13 mouse cellular contexts compared by ENCODE assay signal in genomic region chr15:71099111-71099510, GRCm38 (mm10).
DNase-seq lines count a peak whose midpoint lies in the region.
"Had no signal": no experiment of that assay in that cellular context is flagged by ENCODE, and none has a peak within 500 bp of the region (broad histone marks: within the 10 kb centered on the region; RNA-seq: fewer than 3 reads in every experiment).

No protein-coding gene starts in this region.

- DNase-seq in cerebellum, postnatal 14 days, result peak; percentile 0 to 5
- no peak for DNase-seq in cerebellum, adult 9-10 months
- DNase-seq in right cerebral cortex, adult 18-20 months, result peak; percentile 16
- no peak for DNase-seq in right cerebral cortex, postnatal 14 days
- peak; percentile 6 to 9 for DNase-seq in layer of hippocampus, postnatal 25 days (ENCODE audit: extremely low spot score in 1 of 2, low spot score in 1 of 2)
- no peak for DNase-seq in thymus, adult 18-20 months
- no peak for DNase-seq in liver
- no peak for DNase-seq in thymus, postnatal 10 days (ENCODE audit: low spot score in 2 of 2)
- DNase-seq: adrenal gland, adult 2 months; cerebellum, adult 2 months; heart, postnatal 14 days; kidney, adult 9 months; lung, postnatal 10 days had no signal

Comparison
In these comparisons a context has a peak if more than half of its experiments do, and no peak if none do; other contexts are left out.
1. DNase-seq: peak in cerebellum, postnatal 14 days (2 of 2), right cerebral cortex, adult 18-20 months (single experiment) and layer of hippocampus, postnatal 25 days (2 of 2); none in cerebellum, adult 9-10 months (single experiment), right cerebral cortex, postnatal 14 days (single experiment), thymus, adult 18-20 months (0 of 2), liver (single experiment) and thymus, postnatal 10 days (0 of 2).